Mouse (Mus musculus): ENCODE results near the gene Kcnf1.
"Not testable (repeated sequence)": the region's sequence is repeated elsewhere in the genome, so short reads cannot be mapped to it uniquely, and the experiment has no call there.

Kcnf1 gene

GRCm38 (mm10) chr12:17159549-17159948 is 17.1 kb downstream of the Kcnf1 start:
- no peak for DNase-seq (ENCODE audit: low read depth)

DNA sequence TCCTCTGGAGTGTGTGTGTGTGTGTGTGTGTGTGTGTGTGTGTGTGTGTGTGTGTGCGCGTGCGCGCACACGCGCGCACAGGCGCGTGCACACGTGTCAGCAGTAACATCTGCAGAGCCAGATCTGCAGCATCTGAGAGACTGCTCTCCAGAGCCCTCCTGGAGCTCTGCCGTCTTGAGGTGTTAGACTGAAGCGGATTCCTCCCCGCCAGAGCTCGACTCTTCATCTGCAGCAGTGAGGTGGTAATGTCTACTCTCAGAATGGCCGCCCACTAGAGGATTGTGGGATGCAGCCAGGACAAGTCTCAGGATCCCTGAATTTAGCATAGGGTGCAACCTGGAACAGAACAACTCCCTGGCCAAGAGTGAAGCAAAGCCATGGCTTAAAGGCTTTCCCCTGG is 19.1 kb downstream of the Kcnf1 start:
- DNase-seq (ENCODE audit: low read depth), result no peak

GRCm38 (mm10) chr12:17155781-17156180 is 20.9 kb downstream of the Kcnf1 start:
- no peak for DNase-seq (ENCODE audit: low read depth)

DNA sequence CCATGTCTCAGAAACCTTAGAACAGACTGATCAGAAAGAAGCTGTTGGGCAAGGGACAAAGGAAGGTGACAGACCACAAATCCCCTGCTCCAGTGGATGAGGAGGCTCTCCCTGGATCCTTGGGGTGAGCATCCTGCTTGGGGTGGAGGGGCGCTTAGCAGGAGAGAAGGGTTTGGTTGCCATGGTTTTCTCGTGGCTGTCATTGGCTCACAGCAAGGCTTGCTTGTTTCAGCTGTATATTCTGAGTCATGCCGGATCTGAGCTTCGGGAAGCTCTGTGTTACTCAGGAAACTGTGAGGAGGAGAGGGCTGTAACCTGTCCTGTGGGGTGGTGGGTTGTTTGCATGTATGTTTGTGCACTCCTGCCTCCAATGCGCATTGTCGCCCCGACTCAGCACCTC is 23.8 kb downstream of the Kcnf1 start:
- DNase-seq (ENCODE audit: low read depth), result no peak

GRCm38 (mm10) chr12:17148920-17149319 is 27.8 kb downstream of the Kcnf1 start:
- no peak for DNase-seq (ENCODE audit: low read depth)

- DNase-seq (ENCODE audit: low read depth), result no peak
Measured at GRCm38 (mm10) chr12:17141791-17142190, 34.9 kb downstream of the Kcnf1 start.

GRCm38 (mm10) chr12:17140436-17140835 is 36.3 kb downstream of the Kcnf1 start:
- DNase-seq (ENCODE audit: low read depth), result no peak

DNA sequence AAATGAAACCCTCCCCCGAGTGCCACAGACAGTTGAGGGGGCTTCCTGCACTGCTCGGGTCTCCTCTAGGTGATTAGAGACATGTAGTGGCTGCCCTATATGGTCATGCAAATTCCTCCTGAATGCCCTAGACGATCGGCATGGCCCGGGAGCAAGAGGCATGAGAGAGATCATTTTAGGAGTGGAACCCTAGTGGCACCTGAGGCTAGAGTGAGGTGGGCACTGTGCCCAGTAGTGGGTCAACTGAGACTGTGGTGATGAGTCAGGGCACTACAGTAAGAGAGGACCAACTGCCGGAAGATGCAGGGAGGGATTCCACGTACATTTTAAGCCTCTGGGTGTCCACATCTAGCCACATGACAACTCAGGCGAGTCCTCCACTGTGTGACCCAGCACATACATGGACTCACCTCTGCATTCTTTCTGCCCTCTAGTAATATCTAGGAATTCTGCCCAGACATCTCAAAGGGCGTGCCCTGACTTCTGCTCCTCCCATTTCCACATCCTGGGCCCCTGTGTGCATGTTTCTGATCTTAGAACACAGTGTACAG is 42.1 kb downstream of the Kcnf1 start:
- DNase-seq (ENCODE audit: low read depth), result no peak

DNA sequence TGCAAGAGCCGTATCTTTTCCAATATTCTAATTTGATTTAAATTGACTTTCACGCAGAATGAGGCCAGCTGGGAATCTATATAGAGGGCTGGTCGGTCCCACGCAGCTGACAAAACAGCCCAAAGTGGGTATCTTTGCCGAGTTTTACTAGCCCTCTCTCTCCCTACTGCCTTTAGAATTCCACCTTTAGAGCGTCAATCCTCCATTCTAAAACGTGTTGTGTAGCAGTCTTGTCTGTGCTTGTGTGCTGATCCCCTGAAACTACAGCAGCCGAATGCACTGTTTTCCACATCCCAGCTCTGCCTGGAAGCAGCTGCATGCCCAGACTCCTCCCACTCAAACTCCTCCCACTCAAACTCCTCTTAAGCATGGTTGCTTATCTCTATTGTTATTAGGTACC is 44.4 kb downstream of the Kcnf1 start:
- no peak for DNase-seq (ENCODE audit: low read depth)

- no peak for DNase-seq (ENCODE audit: low read depth)
Measured at GRCm38 (mm10) chr12:17131563-17131962, 45.1 kb downstream of the Kcnf1 start.

GRCm38 (mm10) chr12:17122881-17123280 is 53.8 kb downstream of the Kcnf1 start:
- not testable (repeated sequence) for DNase-seq (ENCODE audit: low read depth)

All from fibroblast of lung, adult 2 months (primary cell).